Mouse (Mus musculus): Measurements from ENCODE around the gene Ube2n. TPM values are rescaled to one million over a fixed set of nuclear protein-coding genes. Genes with fewer than 3 reads are reported as not detected.
A peak's percentile ranks its signal among the peaks of the same experiment; 100 is the strongest.

Ube2n gene
- polyA plus RNA-seq, 1 experiment from 2014 or later = 255 TPM

- WGBS = 64% methylated on average over 6 of the region's 6 CpGs
- no peak overlapping the region for H3K4me2 ChIP-seq (ENCODE audit: low read length)
Measured at GRCm38 (mm10) chr10:95508793-95509192, 6.2 kb upstream of the Ube2n start.

DNA sequence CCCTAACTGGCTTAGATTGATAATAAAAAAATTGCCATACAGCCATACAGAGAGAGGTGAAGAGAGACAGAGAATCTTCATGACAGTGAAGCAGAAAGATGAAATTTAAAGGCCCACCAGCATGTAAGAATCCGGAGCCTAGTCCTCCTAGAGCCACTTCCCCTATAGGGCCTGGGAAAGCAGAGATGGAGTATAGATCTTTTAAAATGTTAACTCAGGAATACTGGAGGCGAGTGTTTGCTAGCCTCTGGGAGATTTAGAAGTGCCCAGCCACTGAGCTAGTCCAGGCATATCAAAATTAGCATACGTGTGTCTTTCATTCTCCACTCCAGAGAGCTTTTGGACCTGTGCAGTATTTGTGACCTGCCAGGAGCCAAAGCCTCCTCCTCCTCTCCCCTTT lies 5.7 kb upstream of the Ube2n start:
- no peaks in the 10 kb centered on the region for H3K36me3 ChIP-seq (ENCODE audit: control insufficient read depth, insufficient read depth, low read length)
- ATAC-seq (ENCODE audit: insufficient number of reproducible peaks, insufficient read depth, low FRiP score, low read depth) = no peak
- no peaks in the 10 kb centered on the region for H3K9me3 ChIP-seq (ENCODE audit: control insufficient read depth, low read length)
- no peak overlapping the region for H3K9ac ChIP-seq (ENCODE audit: low read length)
- 68% methylated on average over 3 of the region's 3 CpGs for WGBS
- no peak overlapping the region for H3K4me3 ChIP-seq (ENCODE audit: control insufficient read depth in 1 of 2, insufficient read depth in 1 of 2, low read depth in 1 of 2, low read length in 2 of 2)
- peaks cover 4 to 8% of the 10 kb centered on the region in 2 experiments for H3K4me1 ChIP-seq (ENCODE audit: control insufficient read depth in 2 of 2, insufficient read depth in 2 of 2, low read length in 2 of 2)
- H3K27ac ChIP-seq (replicated peaks in 1 of 2; ENCODE audit: control insufficient read depth in 1 of 2, insufficient read depth in 1 of 2, low read depth in 2 of 2, low read length in 2 of 2) = no peak overlapping the region
- H3K27me3 ChIP-seq (ENCODE audit: control insufficient read depth, insufficient read depth, low read length) = no peaks in the 10 kb centered on the region
- H3K4me2 ChIP-seq (ENCODE audit: low read length) = no peak overlapping the region

More at GRCm38 (mm10) chr10:95508793-95509192, 6.2 kb upstream of the Ube2n start:
- Histone ChIP-seq H3K9ac (ENCODE audit: low read length) (no peak overlapping the region), H3K36me3 (ENCODE audit: control insufficient read depth, insufficient read depth, low read length) (no peaks in the 10 kb centered on the region), H3K4me1 (ENCODE audit: control insufficient read depth in 2 of 2, insufficient read depth in 2 of 2, low read length in 2 of 2) (peaks cover 0 to 6% of the 10 kb centered on the region in 2 experiments; a peak in 3 of 4 replicates), H3K27ac (replicated peaks in 1 of 2; ENCODE audit: control insufficient read depth in 1 of 2, insufficient read depth in 1 of 2, low read depth in 2 of 2, low read length in 2 of 2) (no peak overlapping the region), H3K9me3 (ENCODE audit: control insufficient read depth, low read length) (no peaks in the 10 kb centered on the region), H3K4me3 (ENCODE audit: control insufficient read depth in 1 of 2, insufficient read depth in 1 of 2, low read depth in 1 of 2, low read length in 2 of 2) (no peak overlapping the region), H3K27me3 (ENCODE audit: control insufficient read depth, insufficient read depth, low read length) (no peaks in the 10 kb centered on the region)
- no peak for ATAC-seq (ENCODE audit: insufficient number of reproducible peaks, insufficient read depth, low FRiP score, low read depth)

DNA sequence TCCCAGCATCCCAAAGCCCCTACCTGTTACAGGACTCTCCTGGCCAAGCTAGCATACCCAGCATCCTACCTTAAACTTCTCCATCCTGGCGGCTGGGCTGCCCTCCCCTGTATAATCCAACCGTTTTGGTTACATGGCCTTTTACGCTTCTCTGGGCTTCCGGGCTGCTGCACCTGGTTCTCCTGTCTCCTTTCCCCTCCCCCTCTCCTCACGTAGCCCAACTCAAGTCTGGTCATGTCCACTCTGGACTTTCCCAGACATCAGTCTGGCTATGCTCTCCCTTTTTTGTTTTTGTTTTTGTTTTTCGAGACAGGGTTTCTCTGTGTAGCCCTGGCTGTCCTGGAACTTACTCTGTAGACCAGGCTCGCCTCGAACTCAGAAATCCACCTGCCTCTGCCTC lies 2.3 kb upstream of the Ube2n start:
- no peaks in the 10 kb centered on the region for H3K27me3 ChIP-seq (ENCODE audit: control insufficient read depth, insufficient read depth, low read length)
- peaks cover 4 to 17% of the 10 kb centered on the region in 2 experiments for H3K4me1 ChIP-seq (ENCODE audit: control insufficient read depth in 2 of 2, insufficient read depth in 2 of 2, low read length in 2 of 2)
- 85% methylated on average over 8 of the region's 8 CpGs for WGBS
- H3K36me3 ChIP-seq (ENCODE audit: control insufficient read depth, insufficient read depth, low read length) = 0 out of 2 replicates have a peak, but pooled peaks cover 7% of the 10 kb centered on the region
- H3K4me3 ChIP-seq (ENCODE audit: control insufficient read depth in 1 of 2, insufficient read depth in 1 of 2, low read depth in 1 of 2, low read length in 2 of 2) = no peak overlapping the region
- H3K9me3 ChIP-seq (ENCODE audit: control insufficient read depth, low read length) = no peaks in the 10 kb centered on the region
- ATAC-seq (ENCODE audit: insufficient number of reproducible peaks, insufficient read depth, low FRiP score, low read depth) = no peak
- no peak overlapping the region for H3K4me2 ChIP-seq (ENCODE audit: low read length)
- no peak overlapping the region for H3K27ac ChIP-seq (replicated peaks in 1 of 2; ENCODE audit: control insufficient read depth in 1 of 2, insufficient read depth in 1 of 2, low read depth in 2 of 2, low read length in 2 of 2)
- H3K9ac ChIP-seq (ENCODE audit: low read length) = no peak overlapping the region

DNA sequence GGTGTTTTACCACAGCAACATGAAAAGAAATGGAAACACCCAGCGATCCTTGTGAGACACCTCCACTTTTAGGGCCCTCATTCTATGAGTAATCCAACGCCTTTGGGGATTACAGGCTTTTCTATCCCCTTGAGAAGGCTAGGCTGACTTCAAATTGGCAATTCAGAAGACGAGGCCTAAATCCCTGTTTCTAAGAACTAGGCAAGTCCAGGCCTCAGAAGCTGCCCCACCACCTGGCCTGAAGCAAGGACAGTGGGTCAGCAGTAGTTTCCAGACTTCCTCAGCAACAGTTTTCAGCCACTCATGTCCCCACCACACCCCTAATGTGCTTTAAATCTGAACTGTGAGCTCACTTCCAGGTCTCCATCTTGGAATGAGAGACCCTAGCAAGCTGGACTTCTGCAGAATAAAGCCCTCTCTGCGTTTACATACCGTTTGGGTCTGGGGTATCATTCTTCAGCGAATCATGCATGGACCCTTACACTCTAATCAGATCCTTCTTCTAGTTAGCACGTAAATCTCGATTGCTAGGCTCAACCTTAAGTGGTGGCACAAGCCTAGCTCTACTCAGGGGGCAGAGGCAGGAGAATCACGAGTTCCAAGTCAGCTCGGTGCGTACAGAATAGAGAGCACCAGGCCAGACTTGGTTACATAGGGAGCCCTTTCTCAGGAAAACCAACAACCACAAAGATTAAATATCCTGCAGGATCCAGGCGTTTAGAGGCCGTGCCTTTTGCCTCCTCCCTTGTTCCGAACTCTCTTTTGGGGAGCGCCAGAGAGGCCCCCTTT lies 983 bp upstream of the Ube2n start:
- Histone ChIP-seq H3K4me1 (ENCODE audit: control insufficient read depth in 2 of 2, insufficient read depth in 2 of 2, low read length in 2 of 2) (peaks cover 4 to 19% of the 10 kb centered on the region in 2 experiments), H3K4me3 (ENCODE audit: control insufficient read depth in 1 of 2, insufficient read depth in 1 of 2, low read depth in 1 of 2, low read length in 2 of 2) (peak overlapping the region; percentile 92 to 100), H3K9ac (ENCODE audit: low read length) (peak overlapping the region; percentile 97), H3K9me3 (ENCODE audit: control insufficient read depth, low read length) (no peaks in the 10 kb centered on the region), H3K36me3 (ENCODE audit: control insufficient read depth, insufficient read depth, low read length) (peaks cover 15% of the 10 kb centered on the region), H3K27ac (replicated peaks in 1 of 2; ENCODE audit: control insufficient read depth in 1 of 2, insufficient read depth in 1 of 2, low read depth in 2 of 2, low read length in 2 of 2) (peak overlapping the region; percentile 89 to 97), H3K27me3 (ENCODE audit: control insufficient read depth, insufficient read depth, low read length) (no peaks in the 10 kb centered on the region), H3K4me2 (ENCODE audit: low read length) (peak overlapping the region; percentile 72)
- no peak for ATAC-seq (ENCODE audit: insufficient number of reproducible peaks, insufficient read depth, low FRiP score, low read depth)
- WGBS = 36% methylated on average over 15 of the region's 15 CpGs

DNA sequence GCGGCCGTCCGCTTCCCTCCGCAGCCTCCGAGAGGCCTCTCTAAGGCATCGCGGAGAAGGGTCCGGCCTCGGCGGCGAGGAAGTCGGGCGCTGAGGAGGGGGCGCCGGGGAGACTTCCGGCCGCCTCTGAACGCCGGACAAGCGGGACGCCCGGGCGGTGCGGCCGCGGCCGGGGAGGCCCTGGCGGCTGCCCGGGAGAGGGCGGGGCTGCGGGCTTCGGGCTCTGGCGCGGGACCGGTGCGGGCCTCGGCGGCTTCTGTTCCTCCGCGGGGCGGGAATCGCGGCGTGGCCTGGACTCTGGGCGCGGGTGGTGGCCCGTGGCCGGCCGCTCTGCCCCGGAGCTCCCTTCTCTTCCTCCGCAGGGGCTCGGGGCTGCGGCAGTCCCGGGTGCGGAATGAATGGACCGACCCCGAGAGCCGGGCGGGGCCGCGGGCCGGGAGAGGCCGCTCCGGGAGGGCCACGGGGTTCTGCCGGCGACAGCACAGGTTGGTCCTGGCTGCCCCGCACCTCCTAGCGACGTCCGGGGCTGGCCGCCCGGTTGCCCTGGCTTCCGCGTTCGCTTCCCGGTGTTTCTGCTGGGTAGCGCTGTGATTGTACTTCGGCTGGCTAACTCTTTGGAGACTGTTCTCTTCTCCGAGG lies 467 bp downstream of the Ube2n start:
- Histone ChIP-seq H3K9ac (ENCODE audit: low read length) (peak overlapping the region; percentile 97), H3K9me3 (ENCODE audit: control insufficient read depth, low read length) (no peaks in the 10 kb centered on the region), H3K27me3 (ENCODE audit: control insufficient read depth, insufficient read depth, low read length) (no peaks in the 10 kb centered on the region), H3K27ac (replicated peaks in 1 of 2; ENCODE audit: control insufficient read depth in 1 of 2, insufficient read depth in 1 of 2, low read depth in 2 of 2, low read length in 2 of 2) (peak overlapping the region; percentile 97 to 98), H3K4me2 (ENCODE audit: low read length) (peak overlapping the region; percentile 77), H3K36me3 (ENCODE audit: control insufficient read depth, insufficient read depth, low read length) (peaks cover 21% of the 10 kb centered on the region), H3K4me1 (ENCODE audit: control insufficient read depth in 2 of 2, insufficient read depth in 2 of 2, low read length in 2 of 2) (peaks cover 4 to 30% of the 10 kb centered on the region in 2 experiments), H3K4me3 (ENCODE audit: control insufficient read depth in 1 of 2, insufficient read depth in 1 of 2, low read depth in 1 of 2, low read length in 2 of 2) (peak overlapping the region; percentile 92 to 100)
- under 1% methylated on average over 78 of the region's 80 CpGs for WGBS
- ATAC-seq (ENCODE audit: insufficient number of reproducible peaks, insufficient read depth, low FRiP score, low read depth) = peak; percentile 65

- no peaks in the 10 kb centered on the region for H3K27me3 ChIP-seq (ENCODE audit: control insufficient read depth, insufficient read depth, low read length)
- WGBS = 92% methylated on average over 6 of the region's 6 CpGs
- no peak for ATAC-seq (ENCODE audit: insufficient number of reproducible peaks, insufficient read depth, low FRiP score, low read depth)
- no peak overlapping the region for H3K4me3 ChIP-seq (ENCODE audit: control insufficient read depth in 1 of 2, insufficient read depth in 1 of 2, low read depth in 1 of 2, low read length in 2 of 2)
- H3K4me2 ChIP-seq (ENCODE audit: low read length) = no peak overlapping the region
- no peaks in the 10 kb centered on the region for H3K9me3 ChIP-seq (ENCODE audit: control insufficient read depth, low read length)
- peaks cover 24% of the 10 kb centered on the region for H3K36me3 ChIP-seq (ENCODE audit: control insufficient read depth, insufficient read depth, low read length)
- peaks cover 4 to 30% of the 10 kb centered on the region in 2 experiments for H3K4me1 ChIP-seq (ENCODE audit: control insufficient read depth in 2 of 2, insufficient read depth in 2 of 2, low read length in 2 of 2)
- H3K9ac ChIP-seq (ENCODE audit: low read length) = no peak overlapping the region
- H3K27ac ChIP-seq (replicated peaks in 1 of 2; ENCODE audit: control insufficient read depth in 1 of 2, insufficient read depth in 1 of 2, low read depth in 2 of 2, low read length in 2 of 2) = no peak overlapping the region
Measured at GRCm38 (mm10) chr10:95517656-95518055, 2.7 kb downstream of the Ube2n start.

- 51% methylated on average over 6 of the region's 6 CpGs for WGBS
- no peaks in the 10 kb centered on the region for H3K9me3 ChIP-seq (ENCODE audit: control insufficient read depth, low read length)
Measured at GRCm38 (mm10) chr10:95525037-95525675, 10.2 kb downstream of the Ube2n start.

More at GRCm38 (mm10) chr10:95525037-95525675, 10.2 kb downstream of the Ube2n start:
- Histone ChIP-seq H3K27me3 (ENCODE audit: control insufficient read depth, insufficient read depth, low read length) (no peaks in the 10 kb centered on the region), H3K4me3 (ENCODE audit: control insufficient read depth in 1 of 2, insufficient read depth in 1 of 2, low read depth in 1 of 2, low read length in 2 of 2) (no peak overlapping the region), H3K4me2 (ENCODE audit: low read length) (no peak overlapping the region), H3K4me1 (ENCODE audit: control insufficient read depth in 2 of 2, insufficient read depth in 2 of 2, low read length in 2 of 2) (peaks cover 2 to 23% of the 10 kb centered on the region in 2 experiments; a peak in 3 of 4 replicates), H3K27ac (replicated peaks in 1 of 2; ENCODE audit: control insufficient read depth in 1 of 2, insufficient read depth in 1 of 2, low read depth in 2 of 2, low read length in 2 of 2) (no peak overlapping the region), H3K9ac (ENCODE audit: low read length) (no peak overlapping the region), H3K36me3 (ENCODE audit: control insufficient read depth, insufficient read depth, low read length) (0 out of 2 replicates have a peak, but pooled peaks cover 4% of the 10 kb centered on the region)
- ATAC-seq (ENCODE audit: insufficient number of reproducible peaks, insufficient read depth, low FRiP score, low read depth) = no peak
